Mouse (Mus musculus) olfactory bulb, adult 2 months (tissue): ENCODE results near the gene Wasf2. TPM values are rescaled to one million over a fixed set of nuclear protein-coding genes. Genes with fewer than 3 reads are reported as not detected.
A peak's percentile ranks its signal among the peaks of the same experiment; 100 is the strongest.

Source experiments
- H3K27ac ChIP-seq: fragments of 200-500 bp; 2 replicates; pipeline ENCODE4 v1.5.1; 2012; ENCODE audit warnings: low read depth, low read length; ENCODE audit not compliant: insufficient read depth
- H3K4me1 ChIP-seq: fragments of 200-500 bp; 2 replicates; pipeline ENCODE4 v1.6.1; 2012; ENCODE audit warnings: low read length; ENCODE audit not compliant: control insufficient read depth, insufficient read depth
- H3K4me3 ChIP-seq: fragments of 200-500 bp; 2 replicates; pipeline ENCODE4 v1.5.1; 2012; ENCODE audit warnings: mild to moderate bottlenecking, low read depth, low read length, moderate library complexity; ENCODE audit not compliant: insufficient read depth
- CTCF ChIP-seq: fragments of 200-500 bp; IDR thresholded peaks from 2 replicates; pipeline ENCODE4 v1.5.1; 2012; ENCODE audit warnings: low read depth, mild to moderate bottlenecking, low read length, moderate library complexity; ENCODE audit not compliant: insufficient read depth
- POLR2A ChIP-seq: fragments of 200-500 bp; IDR thresholded peaks from 2 replicates; pipeline ENCODE4 v1.6.1; 2012; ENCODE audit warnings: mild to moderate bottlenecking, low read depth, low read length, moderate library complexity; ENCODE audit not compliant: insufficient read depth
- WGBS: fragments of 180-500 bp; shearing (Covaris S2); methylation state at CpG from one replicate; pipeline ENCODE4 v1.1.7; 2018; 5-methylcytosine and 5-hydroxymethylcytosine counted together
- polyA plus RNA-seq: library from polyadenylated mRNA; stranded (reverse); fragments of >200 nt; gene quantifications from 2 replicates; pipeline ENCODE4 v1.2.4, GENCODE M21; 2012; ENCODE audit warnings: low replicate concordance; ENCODE audit not compliant: missing spikeins, insufficient read depth, insufficient read length

Gene Wasf2
- polyA plus RNA-seq, 1 experiment, result not detected

DNA sequence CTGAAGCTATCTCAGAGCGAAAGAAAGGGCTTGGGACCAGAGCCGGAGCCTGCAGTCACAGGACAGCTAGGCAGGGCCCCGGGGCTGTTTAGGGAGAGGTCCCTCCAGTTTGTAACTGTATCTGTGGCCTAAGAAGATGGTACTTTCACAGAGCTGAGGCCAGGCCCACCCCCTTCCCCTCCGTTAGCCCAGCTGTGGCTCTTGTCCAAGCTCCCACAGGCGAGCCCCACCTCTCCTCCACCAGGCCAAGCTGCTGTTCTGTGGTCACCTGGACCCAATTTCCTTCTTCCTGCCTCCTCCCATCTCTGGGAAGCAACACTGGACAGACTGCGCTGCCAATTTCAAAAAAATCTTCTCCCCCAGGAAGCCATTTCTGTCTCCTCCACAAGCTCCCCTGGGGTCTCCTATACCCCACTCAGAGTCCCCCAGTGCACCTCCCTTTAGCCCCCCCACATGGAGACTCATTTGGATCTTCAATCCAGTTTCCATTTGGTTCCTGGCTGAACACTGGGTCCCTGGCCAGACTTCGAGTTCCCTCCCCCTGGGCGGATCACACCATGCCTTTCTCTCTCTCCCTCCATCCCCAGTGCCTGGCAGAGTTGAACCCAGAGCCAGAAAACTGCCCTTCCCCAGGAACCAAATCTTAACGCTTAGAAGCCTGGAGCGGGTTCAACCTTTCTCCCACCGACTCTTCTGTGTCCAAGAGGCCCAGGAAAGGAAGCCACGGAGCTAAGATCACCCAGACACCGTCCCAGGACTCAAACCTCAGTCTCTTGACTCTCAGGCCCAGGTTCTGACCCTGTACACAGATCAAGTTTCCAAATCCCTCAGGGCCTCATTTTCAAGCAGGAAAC lies 21.6 kb upstream of the Wasf2 start:
- Histone ChIP-seq H3K27ac (peak overlapping the region; percentile 16), H3K4me3 (no peak overlapping the region), H3K4me1 (peaks cover 18% of the 10 kb centered on the region)
- TF ChIP-seq POLR2A, result no peak
- TF ChIP-seq CTCF, result no peak
- 71% methylated on average over 13 of the region's 13 CpGs for WGBS

DNA sequence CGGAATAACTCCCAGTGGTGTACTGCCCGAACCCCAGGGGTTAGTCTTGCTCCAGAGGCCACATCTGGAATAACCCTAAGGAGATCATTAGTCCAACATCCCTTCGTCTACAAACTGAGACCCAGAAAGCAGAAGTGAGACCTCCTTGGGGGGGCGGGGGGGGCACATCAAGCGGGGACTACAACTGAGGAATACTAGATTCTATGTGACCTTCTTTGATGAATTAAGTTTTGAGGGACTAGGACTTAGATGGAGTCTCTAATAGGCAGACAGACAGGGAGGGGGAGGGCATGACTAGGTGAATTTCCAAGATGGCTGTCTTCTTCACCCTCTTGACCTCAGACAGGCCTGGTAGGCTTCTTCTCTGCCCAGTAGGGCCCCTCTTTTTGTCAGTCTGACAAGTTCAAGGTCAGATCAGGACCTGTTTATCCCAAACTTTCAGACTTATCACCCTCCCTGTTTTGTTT lies 20.9 kb upstream of the Wasf2 start:
- no peak for TF ChIP-seq CTCF
- TF ChIP-seq POLR2A, result no peak
- H3K4me3 ChIP-seq, result no peak overlapping the region
- H3K27ac ChIP-seq, result no peak overlapping the region
- H3K4me1 ChIP-seq, result peaks cover 14% of the 10 kb centered on the region
- WGBS, result 82% methylated on average over 5 of the region's 5 CpGs

DNA sequence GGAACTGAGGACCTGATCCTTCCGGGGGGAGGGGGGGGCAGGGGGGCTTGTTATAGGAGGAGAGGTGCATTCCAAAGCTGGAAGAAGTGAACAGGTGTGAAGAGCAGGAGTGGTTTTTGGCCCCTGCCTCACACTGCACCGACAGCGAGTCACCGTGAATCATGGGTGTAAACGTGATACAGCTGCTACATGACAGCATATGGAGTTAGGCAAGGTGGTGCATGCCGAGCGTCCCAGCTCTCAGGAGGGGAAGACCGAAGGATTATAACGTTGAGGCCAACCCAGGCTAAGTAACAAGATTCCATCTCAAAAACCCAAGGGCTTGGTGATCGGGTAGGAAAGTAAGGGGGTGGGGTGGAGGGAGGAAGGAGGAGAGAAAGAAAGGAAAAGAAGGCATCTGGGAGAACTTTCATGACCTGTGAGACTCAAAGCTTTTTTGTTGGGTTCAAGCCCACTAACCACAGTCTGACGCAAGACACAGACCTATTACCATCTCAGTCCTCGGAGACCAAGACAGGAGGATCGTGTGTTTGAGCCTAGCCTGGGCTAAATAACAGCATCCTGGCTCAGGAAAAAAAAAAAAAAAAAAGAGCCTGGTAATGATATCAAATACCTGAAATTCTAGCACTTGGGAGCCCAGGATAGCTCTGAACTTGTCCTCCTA lies 18.0 kb upstream of the Wasf2 start:
- Histone ChIP-seq H3K4me1 (peaks cover 17% of the 10 kb centered on the region), H3K27ac (no peak overlapping the region), H3K4me3 (no peak overlapping the region)
- 78% methylated on average over 13 of the region's 13 CpGs for WGBS
- TF ChIP-seq CTCF, result no peak
- TF ChIP-seq POLR2A, result no peak

DNA sequence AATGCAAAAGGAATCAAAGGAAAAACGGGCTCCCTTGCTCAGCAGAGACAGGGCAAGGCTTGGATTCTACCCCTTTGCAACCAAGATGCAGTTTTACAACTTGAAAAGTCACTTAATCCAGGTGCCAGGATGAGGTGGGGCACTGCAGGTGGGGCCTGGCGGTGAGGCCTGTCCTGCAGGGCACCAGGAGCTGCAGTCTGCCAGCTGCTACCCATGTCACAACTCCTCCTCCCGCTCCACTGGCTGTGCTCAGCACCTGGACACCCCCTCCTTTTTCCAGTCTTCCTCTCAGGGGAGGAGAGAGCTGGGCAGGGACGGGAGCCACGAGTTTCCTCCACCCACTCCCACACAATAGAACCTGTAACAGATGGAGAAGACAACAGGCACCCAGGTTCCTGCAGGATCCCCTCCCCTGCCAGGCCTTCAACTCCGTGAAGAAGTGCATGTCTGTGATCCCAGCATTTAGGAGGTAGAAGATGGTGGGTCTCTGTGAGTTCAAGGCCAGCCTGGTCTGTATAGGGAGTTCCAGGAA lies 16.9 kb upstream of the Wasf2 start:
- Histone ChIP-seq H3K4me1 (peaks cover 19% of the 10 kb centered on the region), H3K4me3 (no peak overlapping the region), H3K27ac (no peak overlapping the region)
- TF ChIP-seq CTCF, result no peak
- no peak for TF ChIP-seq POLR2A
- 66% methylated on average over 6 of the region's 6 CpGs for WGBS

DNA sequence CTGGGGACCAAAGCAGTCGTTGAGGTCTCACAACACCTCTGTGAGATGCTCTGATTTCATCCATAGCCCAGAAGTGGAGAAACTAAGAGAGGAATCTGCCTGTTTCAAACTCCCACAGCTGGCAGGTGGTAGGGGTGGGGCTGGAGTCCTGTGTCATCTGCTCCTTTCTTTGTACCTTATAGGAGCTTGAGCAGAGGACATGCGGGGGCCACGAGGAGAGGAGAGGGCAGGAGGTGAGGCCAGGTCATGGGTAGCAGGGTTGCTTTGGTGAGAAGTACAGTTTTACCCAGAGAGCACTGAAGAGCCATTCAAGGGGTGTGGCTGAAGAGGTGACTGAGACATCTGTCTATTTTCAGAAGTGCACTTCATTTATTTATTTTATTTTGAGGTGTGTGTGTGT lies 15.5 kb upstream of the Wasf2 start:
- WGBS, result 85% methylated on average over 3 of the region's 3 CpGs
- H3K4me3 ChIP-seq, result no peak overlapping the region
- H3K4me1 ChIP-seq, result peaks cover 13% of the 10 kb centered on the region
- no peak overlapping the region for H3K27ac ChIP-seq
- TF ChIP-seq POLR2A (no peak), CTCF (no peak)

DNA sequence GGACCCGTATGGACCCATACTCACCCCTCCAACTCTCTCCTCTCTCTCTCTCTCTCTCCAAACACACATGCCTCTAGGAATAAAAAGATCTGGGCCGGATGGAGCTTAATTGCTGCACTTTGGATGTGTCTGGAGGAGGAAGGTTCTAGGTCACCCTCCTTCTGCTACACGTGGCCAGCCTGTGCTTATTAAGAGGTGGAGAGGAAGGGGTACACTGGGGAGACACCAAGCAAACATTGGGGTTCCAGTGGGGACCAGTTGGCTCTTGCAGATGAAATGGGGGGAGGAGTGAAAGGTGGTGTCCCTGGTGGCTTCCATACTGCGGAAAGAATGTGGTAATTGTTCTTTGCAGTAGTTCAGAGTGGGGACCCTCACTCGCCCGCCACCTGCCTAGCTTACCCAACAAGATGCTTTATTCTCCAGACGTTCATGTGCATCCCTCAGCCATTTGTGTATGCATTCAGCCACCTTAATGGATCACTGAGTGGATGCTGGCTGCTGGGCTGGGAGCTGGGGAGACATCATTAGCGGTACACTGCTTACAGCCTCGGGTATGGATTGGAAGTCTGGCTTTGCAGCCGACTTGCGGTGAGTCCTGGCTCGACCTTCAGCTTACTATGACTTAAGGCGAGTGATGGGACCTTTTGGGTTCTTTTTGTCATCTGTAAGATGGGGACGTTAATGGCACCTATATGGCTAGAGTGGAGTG lies 14.4 kb upstream of the Wasf2 start:
- Histone ChIP-seq H3K4me1 (peaks cover 16% of the 10 kb centered on the region), H3K27ac (no peak overlapping the region), H3K4me3 (no peak overlapping the region)
- TF ChIP-seq CTCF, result no peak
- TF ChIP-seq POLR2A, result no peak
- WGBS, result 80% methylated on average over 14 of the region's 14 CpGs

DNA sequence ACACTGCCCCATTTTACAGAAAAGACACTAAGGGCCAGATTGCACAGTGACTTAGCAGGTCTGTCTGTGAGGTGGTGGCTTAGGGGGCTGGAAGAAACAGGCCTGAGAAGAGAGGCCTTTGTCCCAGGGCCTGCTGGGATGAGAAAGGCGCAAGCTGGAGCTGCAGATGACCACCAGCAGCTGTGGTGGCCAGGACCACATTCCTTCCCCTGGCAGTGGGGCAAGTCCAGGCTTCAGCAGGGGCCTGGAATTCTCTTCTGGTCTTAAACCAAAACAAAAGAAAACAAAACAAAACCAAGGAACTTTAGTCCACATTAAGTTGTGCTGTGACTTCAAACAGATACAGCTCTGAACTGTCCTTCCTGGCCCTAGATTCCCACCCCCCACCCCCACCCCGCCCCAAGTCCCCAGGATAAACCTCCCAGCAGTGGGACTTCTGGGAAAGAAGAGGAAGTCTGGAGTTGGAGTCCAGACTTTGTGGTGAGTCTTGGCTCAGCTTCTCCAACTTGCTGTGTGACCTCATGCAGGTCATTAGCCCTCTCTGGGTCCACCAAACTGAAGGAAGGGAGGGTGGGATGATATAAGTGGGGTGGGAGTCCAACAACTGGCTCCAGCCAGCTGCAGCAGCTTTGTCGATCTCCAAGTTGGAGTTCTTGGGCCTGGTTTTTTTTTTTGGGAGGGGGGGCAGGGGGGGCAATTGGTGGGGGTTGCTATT lies 13.4 kb upstream of the Wasf2 start:
- Histone ChIP-seq H3K27ac (peak overlapping the region; percentile 67; the same call in 1 of the 2 replicates), H3K4me3 (no peak overlapping the region), H3K4me1 (peaks cover 20% of the 10 kb centered on the region)
- 61% methylated on average over 3 of the region's 3 CpGs for WGBS
- TF ChIP-seq POLR2A (no peak), CTCF (no peak)

DNA sequence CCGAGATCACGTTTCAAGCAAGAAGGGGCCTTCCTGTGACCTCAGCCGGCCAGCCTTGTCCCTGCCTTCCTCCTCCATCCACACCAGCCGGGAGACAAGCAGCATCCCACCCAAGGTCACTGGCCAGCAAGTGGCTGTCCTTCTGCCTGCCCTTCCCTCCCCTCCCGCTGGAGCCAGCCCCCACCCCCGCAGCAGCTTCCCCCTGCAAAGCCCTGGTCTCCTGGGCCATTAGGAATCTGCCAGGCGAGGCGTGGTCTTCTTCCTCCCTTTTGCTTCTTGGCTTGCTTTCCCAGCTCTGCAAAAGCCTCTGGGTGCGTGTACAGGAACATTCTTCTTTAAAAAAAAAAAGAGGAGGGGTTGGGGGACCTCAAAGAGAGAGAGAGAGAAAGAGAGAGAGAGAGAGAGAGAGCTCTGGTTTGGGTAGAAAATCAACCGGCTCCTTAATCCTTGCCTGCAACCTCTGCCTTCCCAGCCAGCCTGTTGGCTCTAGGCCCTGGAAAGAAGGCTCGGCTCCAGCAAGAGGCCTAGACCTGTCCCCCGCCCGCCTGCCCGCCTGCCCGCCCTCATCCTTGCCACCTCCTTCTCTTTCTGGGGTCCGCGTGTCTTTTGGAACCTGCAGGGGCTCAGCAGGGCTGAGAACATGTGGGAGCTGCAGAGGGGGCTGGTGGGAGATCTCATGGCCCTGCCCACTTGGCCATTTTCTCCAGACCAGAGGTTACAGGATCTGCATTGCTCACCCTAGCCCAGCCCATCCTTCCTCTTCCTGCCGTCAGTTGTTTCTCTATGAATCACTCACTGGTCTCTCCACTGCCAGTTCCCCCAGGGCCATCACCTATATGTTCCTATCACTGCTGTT lies 12.5 kb upstream of the Wasf2 start:
- TF ChIP-seq POLR2A (no peak), CTCF (no peak)
- WGBS, result 19% methylated on average over 18 of the region's 18 CpGs
- H3K27ac ChIP-seq, result peak overlapping the region; percentile 90
- H3K4me1 ChIP-seq, result peaks cover 20% of the 10 kb centered on the region
- no peak overlapping the region for H3K4me3 ChIP-seq
